Mouse (Mus musculus) limb, embryonic 14.5 days (tissue): Measurements from ENCODE around the gene Tet3. TPM values are rescaled to one million over a fixed set of nuclear protein-coding genes. Genes with fewer than 3 reads are reported as not detected.

Experiments used
- ATAC-seq: fragments of 200-750 bp; cut with Nextera tagmentation; 2 replicates; pipeline ENCODE4 v1.8.0; 2017; ENCODE audit warnings: low read depth, moderate number of reproducible peaks, moderate TSS enrichment; ENCODE audit not compliant: low FRiP score
- DNase-seq: peaks from one replicate; pipeline ENCODE4 v3.0.0-alpha.2; 2015; ENCODE audit warnings: low spot score
- H3K27ac ChIP-seq: fragments of 300-500 bp; sonication (generic); replicated peaks from 2 replicates; pipeline ENCODE4 v1.5.1; 2014; ENCODE audit warnings: low read depth, mild to moderate bottlenecking, low read length, moderate library complexity, mixed read lengths
- H3K27me3 ChIP-seq: fragments of 300-500 bp; sonication (generic); 2 replicates; pipeline ENCODE4 v1.6.1; 2014; ENCODE audit warnings: low read length, mixed read lengths; ENCODE audit not compliant: control insufficient read depth, insufficient read depth
- H3K36me3 ChIP-seq: fragments of 300-500 bp; sonication (generic); 2 replicates; pipeline ENCODE4 v1.6.1; 2014; ENCODE audit warnings: mild to moderate bottlenecking, low read length, moderate library complexity, mixed read lengths; ENCODE audit not compliant: control insufficient read depth, insufficient read depth
- H3K4me1 ChIP-seq: fragments of 300-500 bp; sonication (generic); 2 replicates; pipeline ENCODE4 v1.6.1; 2014; ENCODE audit warnings: antibody characterized with exemption, low read length, mixed read lengths; ENCODE audit not compliant: control insufficient read depth, insufficient read depth
- H3K4me2 ChIP-seq: fragments of 300-500 bp; sonication (generic); replicated peaks from 2 replicates; pipeline ENCODE4 v1.6.1; 2014; ENCODE audit warnings: low read depth, mild to moderate bottlenecking, low read length, moderate library complexity; ENCODE audit not compliant: severe bottlenecking
- H3K4me3 ChIP-seq: fragments of 300-500 bp; sonication (generic); replicated peaks from 2 replicates; pipeline ENCODE4 v1.5.1; 2014; ENCODE audit warnings: low read length
- H3K9ac ChIP-seq: fragments of 300-500 bp; sonication (generic); 2 replicates; pipeline ENCODE4 v1.6.1; 2014; ENCODE audit warnings: mild to moderate bottlenecking, low read depth, low read length, moderate library complexity; ENCODE audit not compliant: severe bottlenecking
- H3K9me3 ChIP-seq: fragments of 300-500 bp; sonication (generic); 2 replicates; pipeline ENCODE4 v1.6.1; 2016; ENCODE audit warnings: low read length; ENCODE audit not compliant: control insufficient read depth
- POLR2A ChIP-seq: fragments of 200-500 bp; IDR thresholded peaks from 2 replicates; pipeline ENCODE4 v1.8.0; 2012; ENCODE audit warnings: inconsistent platforms, mild to moderate bottlenecking, moderate library complexity, borderline replicate concordance; ENCODE audit not compliant: insufficient read depth, insufficient read length; ENCODE audit errors: extremely low read depth
- WGBS: fragments of 180-500 bp; shearing (Covaris S2); extraction: QIAGEN DNeasy Blood & Tissue Kit; methylation state at CpG from one replicate; pipeline ENCODE4 v1.1.7; 2014; 5-methylcytosine and 5-hydroxymethylcytosine counted together
- polyA plus RNA-seq, 2 experiments: library from polyadenylated mRNA; depleted of rRNA in 1 of 2; stranded (reverse) in 1 of 2; unstranded in 1 of 2; fragments of >200 nt; fragmentation: Nextera tagmentation in 1 of 2; extraction: Ambion mirVana in 1 of 2; gene quantifications; 2 replicates each; pipeline versions ENCODE4 v1.2.1 to v1.2.3; 2012 to 2014

The Tet3 gene
- 21.1 and 24.9 TPM in 2 replicates for polyA plus RNA-seq (2012; rRNA removed)
- 44.3 and 49.0 TPM in 2 replicates for polyA plus RNA-seq (2014; fragmentation: Nextera tagmentation; extraction: Ambion mirVana)

DNA sequence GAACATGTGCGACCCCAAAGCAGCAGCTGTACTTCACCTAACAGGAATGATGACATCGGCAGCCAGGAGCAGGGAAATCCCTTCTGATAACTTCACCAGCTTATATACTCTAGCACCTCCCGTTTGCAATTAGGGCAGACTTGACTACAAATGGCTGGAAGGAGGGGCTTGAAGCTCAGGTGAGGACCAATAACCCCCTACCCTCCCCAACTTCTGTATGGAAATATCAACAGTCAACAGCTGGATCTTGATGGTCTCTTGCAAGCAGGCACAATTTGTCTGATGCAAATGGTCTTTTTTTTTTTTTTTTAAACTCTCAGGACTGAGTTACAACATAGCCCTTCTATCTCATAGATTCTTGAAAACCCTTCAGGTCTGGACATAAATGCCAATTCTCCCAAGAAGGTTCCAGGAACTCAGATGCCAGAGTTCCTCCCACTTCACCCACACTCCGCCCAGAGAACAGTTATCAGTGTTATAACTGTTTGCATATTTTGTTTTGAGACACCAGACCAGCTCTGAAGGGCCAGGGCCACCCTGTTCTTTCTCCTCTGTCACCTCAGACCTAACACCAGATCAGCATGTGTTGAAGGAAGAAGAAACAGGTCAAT, at the start of gene Tet3:
TSS of gene Tet3 (minus strand) at position 51 of the 611 bp plus-strand sequence.
- H3K4me1 ChIP-seq, result peaks cover 22% of the 10 kb centered on the region
- H3K4me2 ChIP-seq, result no peak within 1 kb of the TSS
- 52% methylated on average over 4 of the region's 4 CpGs for WGBS

DNA sequence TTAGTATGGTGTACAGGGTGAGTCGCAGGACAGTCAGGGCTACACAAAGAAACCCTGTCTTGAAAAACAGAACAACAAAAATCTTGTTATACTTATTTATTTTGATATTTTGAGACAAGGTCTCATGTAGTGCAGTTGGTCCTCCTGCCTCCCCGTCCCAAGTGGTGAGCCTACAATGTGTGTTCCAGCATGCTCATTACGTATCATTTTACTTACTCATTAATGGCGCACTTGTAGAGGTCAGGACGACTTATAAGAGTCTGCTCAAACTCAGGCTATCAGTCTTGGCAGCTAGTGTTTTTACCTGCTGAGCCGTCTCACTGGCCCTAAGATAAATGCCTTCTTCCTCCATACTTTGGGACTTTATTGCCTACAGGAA, 48.3 kb upstream of the Tet3 start:
- Histone ChIP-seq H3K4me2 (peak overlapping the region; percentile 48), H3K27me3 (no peaks in the 10 kb centered on the region), H3K9me3 (no peaks in the 10 kb centered on the region), H3K27ac (peak overlapping the region; percentile 96; the same call in 1 of the 2 replicates), H3K9ac (peak overlapping the region; percentile 83), H3K4me1 (peaks cover 7% of the 10 kb centered on the region; the same call in 1 of the 2 replicates), H3K36me3 (no peaks in the 10 kb centered on the region), H3K4me3 (peak overlapping the region; percentile 79)
- ATAC-seq (peak; percentile 11; the same call in 1 of the 2 replicates), DNase-seq (no peak)
- WGBS, result 23% methylated on average over 6 of the region's 6 CpGs
- TF ChIP-seq POLR2A, result no peak

More for the DNA sequence above, at the start of gene Tet3:
- Histone ChIP-seq H3K4me3 (no peak within 1 kb of the TSS), H3K36me3 (no peaks in the 10 kb centered on the region), H3K27me3 (no peaks in the 10 kb centered on the region), H3K9me3 (no peaks in the 10 kb centered on the region), H3K27ac (no peak within 1 kb of the TSS), H3K9ac (no peak within 1 kb of the TSS)
- DNase-seq (no peak), ATAC-seq (no peak)
- TF ChIP-seq POLR2A, result no peak

DNA sequence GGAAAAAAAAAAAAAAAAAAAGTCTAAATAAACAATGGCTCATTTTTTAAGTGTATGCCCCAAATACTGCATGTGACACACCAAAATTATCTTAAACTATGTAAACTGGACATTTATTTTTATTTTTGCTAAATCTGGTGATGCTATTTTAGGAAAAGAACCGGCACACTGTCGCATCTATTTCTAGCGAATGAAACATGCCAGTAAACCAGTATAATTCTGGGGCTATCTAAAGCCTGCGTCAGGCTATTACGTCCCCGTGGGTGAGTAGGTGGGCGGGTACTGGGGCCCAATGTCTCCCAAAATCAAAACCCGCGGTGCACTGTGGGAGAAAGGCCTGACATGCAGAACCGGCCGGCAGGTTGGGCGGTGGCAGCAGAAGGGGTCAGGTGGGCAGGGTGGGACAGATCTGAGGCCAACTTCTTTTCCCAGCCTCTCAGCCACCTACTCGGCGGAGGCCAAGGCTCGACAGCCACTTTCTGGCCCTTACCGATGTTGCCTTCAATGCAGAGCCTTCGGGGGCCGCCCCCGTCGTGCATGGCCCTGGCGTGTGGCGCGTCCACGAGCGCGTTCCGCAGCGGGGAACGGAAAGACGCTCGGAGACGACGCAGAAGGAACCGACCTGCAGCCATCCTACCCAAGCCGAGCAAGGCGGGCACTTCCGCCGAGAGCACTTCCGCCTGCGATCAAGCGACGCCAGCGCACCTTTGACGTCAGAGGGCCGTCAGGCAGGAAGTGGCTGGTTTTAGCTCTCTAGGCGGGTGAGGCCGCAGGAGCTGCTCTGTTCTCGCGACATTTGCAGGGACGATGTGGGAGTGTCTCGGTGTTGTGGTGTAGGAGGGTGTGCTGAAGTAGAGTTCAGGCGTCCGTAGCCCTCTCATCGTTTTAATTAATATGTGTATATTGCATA, 47.6 kb upstream of the Tet3 start, which contains the start of gene Dguok:
TSS of gene Dguok (minus strand) at position 712 of the 910 bp plus-strand sequence.
- Histone ChIP-seq H3K27me3 (no peaks in the 10 kb centered on the region), H3K36me3 (no peaks in the 10 kb centered on the region)

DNA sequence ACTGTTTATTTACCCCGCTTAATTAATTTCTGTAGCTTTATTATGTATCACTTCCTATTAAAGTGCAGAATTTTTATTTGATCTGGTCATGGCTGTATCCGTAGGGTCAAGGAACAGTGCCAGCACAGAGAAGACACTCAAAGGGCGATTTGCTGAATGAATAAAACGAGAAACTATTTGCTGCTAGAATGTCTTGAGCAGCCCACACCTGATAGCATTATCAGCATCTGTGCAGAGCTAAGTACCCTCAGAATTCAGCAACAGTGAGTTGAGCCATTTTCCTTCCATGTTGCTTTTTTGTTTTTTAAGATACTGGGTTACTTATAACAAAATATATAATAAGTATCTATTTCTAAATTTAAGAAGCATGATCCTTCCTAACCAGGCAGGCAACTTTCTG, 46.7 kb upstream of the Tet3 start:
- WGBS, result 92% methylated on average over 4 of the region's 4 CpGs
- no peaks in the 10 kb centered on the region for H3K9me3 ChIP-seq
- peak overlapping the region; percentile 79 for H3K4me3 ChIP-seq
- H3K27ac ChIP-seq, result no peak overlapping the region
- TF ChIP-seq POLR2A, result no peak
- ATAC-seq (no peak), DNase-seq (no peak)
- peaks cover 7% of the 10 kb centered on the region; the same call in 1 of the 2 replicates for H3K4me1 ChIP-seq
- H3K27me3 ChIP-seq, result no peaks in the 10 kb centered on the region
- H3K4me2 ChIP-seq, result peak overlapping the region; percentile 48
- H3K9ac ChIP-seq, result no peak overlapping the region
- no peaks in the 10 kb centered on the region for H3K36me3 ChIP-seq

More for the DNA sequence above, 47.6 kb upstream of the Tet3 start, which contains the start of gene Dguok:
- peaks cover 7% of the 10 kb centered on the region; the same call in 1 of the 2 replicates for H3K4me1 ChIP-seq
- peak within 1 kb of the TSS; percentile 83 for H3K9ac ChIP-seq
- DNase-seq (peak; percentile 99), ATAC-seq (peak; percentile 99)
- H3K27ac ChIP-seq, result peak within 1 kb of the TSS; percentile 96
- peak within 1 kb of the TSS; percentile 48 for H3K4me2 ChIP-seq
- under 1% methylated on average over 53 of the region's 54 CpGs for WGBS
- no peaks in the 10 kb centered on the region for H3K9me3 ChIP-seq
- peak within 1 kb of the TSS; percentile 79 for H3K4me3 ChIP-seq
- TF ChIP-seq POLR2A, result peak; percentile 86; the same call in 1 of the 2 replicates

DNA sequence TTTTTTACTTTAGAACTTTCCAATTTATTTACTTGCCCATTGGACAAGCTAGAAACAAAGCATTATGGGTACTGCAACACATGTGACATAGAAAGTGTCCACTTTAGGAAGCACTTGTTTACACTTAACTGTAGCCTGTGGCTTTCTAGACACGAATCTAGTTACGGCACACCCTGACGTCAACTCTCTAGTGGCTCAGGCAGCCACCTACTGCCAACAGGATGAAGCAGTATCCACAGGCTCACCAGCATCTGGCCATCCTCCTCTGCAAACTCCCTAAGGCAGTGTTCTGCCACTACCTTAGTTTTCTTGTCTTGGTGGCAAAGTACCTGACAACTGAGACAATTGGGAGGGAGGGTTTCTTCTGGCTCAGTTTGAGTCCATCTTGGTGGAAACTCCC, 44.5 kb upstream of the Tet3 start:
- Histone ChIP-seq H3K27me3 (no peaks in the 10 kb centered on the region), H3K36me3 (peaks cover 6% of the 10 kb centered on the region; the same call in 1 of the 2 replicates), H3K27ac (no peak overlapping the region), H3K4me2 (no peak overlapping the region), H3K9me3 (no peaks in the 10 kb centered on the region), H3K9ac (no peak overlapping the region), H3K4me1 (peaks cover 7% of the 10 kb centered on the region; the same call in 1 of the 2 replicates), H3K4me3 (no peak overlapping the region)
- no peak for DNase-seq
- WGBS, result 85% methylated on average over 3 of the region's 3 CpGs
- no peak for TF ChIP-seq POLR2A
- ATAC-seq, result no peak
